Mouse (Mus musculus) neural tube, embryonic 11.5 days (tissue): Measurements from ENCODE around the gene Angptl1. TPM values are rescaled to one million over a fixed set of nuclear protein-coding genes. Genes with fewer than 3 reads are reported as not detected.

ENCODE experiments used
- ATAC-seq: fragments of 200-750 bp; cut with Nextera tagmentation; 2 replicates; pipeline ENCODE4 v1.8.0; 2017; ENCODE audit warnings: moderate number of reproducible peaks, mild to moderate bottlenecking, moderate TSS enrichment, moderate library complexity; ENCODE audit not compliant: insufficient read depth, low FRiP score, low TSS enrichment
- DNase-seq: peaks from one replicate; pipeline ENCODE4 v3.0.0-alpha.2; 2015; ENCODE audit warnings: low spot score
- H3K27ac ChIP-seq: fragments of 300-500 bp; sonication (generic); 2 replicates; pipeline ENCODE4 v1.5.1; 2014; ENCODE audit warnings: low read depth, mild to moderate bottlenecking, low read length
- H3K27me3 ChIP-seq: fragments of 300-500 bp; sonication (generic); 2 replicates; pipeline ENCODE4 v1.6.1; 2014; ENCODE audit warnings: mild to moderate bottlenecking, low read length, mixed read lengths; ENCODE audit not compliant: control insufficient read depth, insufficient read depth
- H3K36me3 ChIP-seq: fragments of 300-500 bp; sonication (generic); 2 replicates; pipeline ENCODE4 v1.6.1; 2014; ENCODE audit warnings: mild to moderate bottlenecking, low read length, moderate library complexity, mixed read lengths; ENCODE audit not compliant: control insufficient read depth, insufficient read depth
- H3K4me1 ChIP-seq: fragments of 300-500 bp; sonication (generic); 2 replicates; pipeline ENCODE4 v1.6.1; 2014; ENCODE audit warnings: low read length, mixed read lengths; ENCODE audit not compliant: control insufficient read depth, insufficient read depth
- H3K4me2 ChIP-seq: fragments of 300-500 bp; sonication (generic); 2 replicates; pipeline ENCODE4 v1.6.1; 2014; ENCODE audit warnings: low read depth, mild to moderate bottlenecking, moderate library complexity
- H3K4me3 ChIP-seq: fragments of 300-500 bp; sonication (generic); 2 replicates; pipeline ENCODE4 v1.5.1; 2014; ENCODE audit warnings: low read depth, low read length
- H3K9ac ChIP-seq: fragments of 300-500 bp; sonication (generic); 2 replicates; pipeline ENCODE4 v1.6.1; 2014; ENCODE audit warnings: mild to moderate bottlenecking, low read length
- H3K9me3 ChIP-seq: fragments of 300-500 bp; sonication (generic); 2 replicates; pipeline ENCODE4 v1.6.1; 2016; ENCODE audit warnings: low read length; ENCODE audit not compliant: control insufficient read depth
- WGBS: fragments of 180-500 bp; shearing (Covaris S2); extraction: QIAGEN DNeasy Blood & Tissue Kit; methylation state at CpG from one replicate; pipeline ENCODE4 v1.1.7; 2014; 5-methylcytosine and 5-hydroxymethylcytosine counted together
- polyA plus RNA-seq: library from polyadenylated mRNA; unstranded; fragments of >200 nt; fragmentation: Nextera tagmentation; extraction: Ambion mirVana; gene quantifications from 2 replicates; pipeline ENCODE4 v1.2.1, GENCODE M21; 2014

The Angptl1 gene
- polyA plus RNA-seq, 1 experiment from 2014 or later: 9.5 TPM

GRCm38 (mm10) chr1:156888830-156889229, 50.5 kb downstream of the Angptl1 start:
- Histone ChIP-seq H3K4me3 (no peak overlapping the region), H3K9ac (no peak overlapping the region), H3K27me3 (no peaks in the 10 kb centered on the region), H3K36me3 (no peaks in the 10 kb centered on the region), H3K9me3 (no peaks in the 10 kb centered on the region), H3K27ac (no peak overlapping the region), H3K4me1 (no peaks in the 10 kb centered on the region), H3K4me2 (no peak overlapping the region)
- 90% methylated on average over 4 of the region's 4 CpGs for WGBS
- DNase-seq: no peak
- no peak for ATAC-seq

- Histone ChIP-seq H3K4me2 (no peak overlapping the region), H3K9ac (no peak overlapping the region), H3K4me3 (no peak overlapping the region), H3K27me3 (no peaks in the 10 kb centered on the region), H3K27ac (no peak overlapping the region), H3K36me3 (no peaks in the 10 kb centered on the region; the same call in 1 of the 2 replicates), H3K4me1 (no peaks in the 10 kb centered on the region), H3K9me3 (no peaks in the 10 kb centered on the region)
- ATAC-seq (no peak), DNase-seq (no peak)
- 90% methylated on average over 4 of the region's 4 CpGs for WGBS
Measured at GRCm38 (mm10) chr1:156891561-156891960, 53.2 kb downstream of the Angptl1 start.

GRCm38 (mm10) chr1:156901689-156902088, 63.3 kb downstream of the Angptl1 start:
- no peak overlapping the region for H3K4me2 ChIP-seq
- H3K9ac ChIP-seq: no peak overlapping the region
- 92% methylated on average over 6 of the region's 6 CpGs for WGBS
- DNase-seq (no peak), ATAC-seq (no peak)
- H3K9me3 ChIP-seq: no peaks in the 10 kb centered on the region
- no peak overlapping the region for H3K4me3 ChIP-seq
- H3K27me3 ChIP-seq: no peaks in the 10 kb centered on the region
- no peaks in the 10 kb centered on the region; the same call in 1 of the 2 replicates for H3K36me3 ChIP-seq
- H3K27ac ChIP-seq: no peak overlapping the region
- H3K4me1 ChIP-seq: no peaks in the 10 kb centered on the region

- WGBS: 94% methylated on average over 3 of the region's 3 CpGs
Measured at GRCm38 (mm10) chr1:156903899-156904298, 65.5 kb downstream of the Angptl1 start.

GRCm38 (mm10) chr1:156905660-156906059, 67.3 kb downstream of the Angptl1 start:
- Histone ChIP-seq H3K27ac (no peak overlapping the region), H3K27me3 (no peaks in the 10 kb centered on the region), H3K4me2 (no peak overlapping the region), H3K36me3 (no peaks in the 10 kb centered on the region; the same call in 1 of the 2 replicates), H3K9me3 (no peaks in the 10 kb centered on the region), H3K9ac (no peak overlapping the region), H3K4me3 (no peak overlapping the region), H3K4me1 (no peaks in the 10 kb centered on the region)
- ATAC-seq (no peak), DNase-seq (no peak)
- WGBS: 90% methylated on average over 2 of the region's 2 CpGs

More at GRCm38 (mm10) chr1:156903899-156904298, 65.5 kb downstream of the Angptl1 start:
- no peaks in the 10 kb centered on the region for H3K4me1 ChIP-seq
- H3K36me3 ChIP-seq: no peaks in the 10 kb centered on the region; the same call in 1 of the 2 replicates
- H3K9ac ChIP-seq: no peak overlapping the region
- no peak overlapping the region for H3K4me3 ChIP-seq
- H3K27me3 ChIP-seq: no peaks in the 10 kb centered on the region
- no peak overlapping the region for H3K4me2 ChIP-seq
- H3K9me3 ChIP-seq: no peaks in the 10 kb centered on the region
- no peak overlapping the region for H3K27ac ChIP-seq
- no peak for DNase-seq
- no peak for ATAC-seq

- H3K4me1 ChIP-seq: no peaks in the 10 kb centered on the region
- H3K27ac ChIP-seq: no peak overlapping the region
- ATAC-seq (no peak), DNase-seq (no peak)
- H3K9ac ChIP-seq: no peak overlapping the region
- no peak overlapping the region for H3K4me3 ChIP-seq
- 96% methylated on average over 4 of the region's 4 CpGs for WGBS
- no peaks in the 10 kb centered on the region for H3K9me3 ChIP-seq
- H3K4me2 ChIP-seq: no peak overlapping the region
- H3K27me3 ChIP-seq: no peaks in the 10 kb centered on the region
- no peaks in the 10 kb centered on the region; the same call in 1 of the 2 replicates for H3K36me3 ChIP-seq
Measured at GRCm38 (mm10) chr1:156909265-156909664, 70.9 kb downstream of the Angptl1 start.

GRCm38 (mm10) chr1:156909866-156910265, 71.5 kb downstream of the Angptl1 start:
- Histone ChIP-seq H3K36me3 (no peaks in the 10 kb centered on the region; the same call in 1 of the 2 replicates), H3K4me1 (no peaks in the 10 kb centered on the region), H3K27me3 (no peaks in the 10 kb centered on the region), H3K9me3 (no peaks in the 10 kb centered on the region), H3K4me3 (no peak overlapping the region), H3K4me2 (no peak overlapping the region), H3K27ac (no peak overlapping the region), H3K9ac (no peak overlapping the region)
- ATAC-seq: no peak
- no peak for DNase-seq

Other genes starting within 250 kb of the Angptl1 start
- 3.0 and 4.0 TPM in 2 replicates for gene Tor3a, start 164.2 kb upstream of the Angptl1 start, polyA plus RNA-seq
- 25.7 and 29.7 TPM in 2 replicates for gene Fam20b, start 119.5 kb upstream of the Angptl1 start, polyA plus RNA-seq
- gene Ralgps2, start 101.1 kb downstream of the Angptl1 start, polyA plus RNA-seq: 93.3 and 95.7 TPM in 2 replicates